Mouse (Mus musculus): ENCODE measurements at regions not wholly inside any gene's neighbourhood (a gene's known extent, or its start where the extent isn't known, plus 50 kb on each side); places are given as distances from the start of the nearest gene placed in this dataset.

- TF ChIP-seq EP300 (IDR thresholded peaks at IDR 0.05; ENCODE audit: insufficient read depth, low read depth, low read length) = no peak
- no peak for TF ChIP-seq CTCF (IDR thresholded peaks at IDR 0.05)
Measured at GRCm38 (mm10) chr3:149476151-149476550, 485.8 kb upstream of the Adgrl2 start.
